Mouse (Mus musculus): ENCODE measurements at regions not wholly inside any gene's neighbourhood (a gene's known extent, or its start where the extent isn't known, plus 50 kb on each side); places are given as distances from the start of the nearest gene placed in this dataset.

DNA sequence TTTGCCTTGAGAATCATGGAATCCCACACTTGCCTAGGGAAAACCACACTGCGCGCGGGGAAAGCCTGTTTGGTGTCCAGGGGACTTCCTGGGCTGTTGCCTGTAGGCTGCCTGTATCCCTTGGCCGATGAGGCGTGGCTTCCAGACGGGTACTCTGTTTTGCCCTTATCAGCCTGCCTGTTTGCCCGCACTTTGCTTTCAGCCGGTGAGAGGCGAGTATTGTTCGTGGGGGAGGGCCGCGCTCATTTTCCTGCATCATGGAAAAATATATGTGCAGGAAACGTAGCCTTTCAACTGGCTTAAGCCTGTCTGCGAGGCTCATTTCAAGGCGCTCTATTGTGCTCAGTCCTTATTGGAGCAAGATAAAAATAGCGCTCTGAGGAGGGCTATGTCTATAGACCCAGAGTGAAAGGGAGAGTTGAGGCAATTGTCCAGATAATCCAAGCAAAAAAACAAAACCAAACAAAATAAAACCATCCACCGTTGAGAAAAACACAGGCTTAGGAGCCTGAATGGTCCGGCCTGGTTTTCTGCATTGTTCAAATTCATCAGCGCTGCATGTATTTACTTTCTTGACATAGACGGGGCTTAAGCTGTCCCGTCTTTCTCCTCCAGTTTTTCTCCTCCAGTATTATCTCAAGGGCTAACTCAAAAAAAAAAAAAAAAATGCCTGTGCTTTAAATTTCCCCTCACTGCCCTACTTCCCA, 67.9 kb downstream of the Klf5 start:
- intact Hi-C loops (cut with DNase I), result no loop called here
- DNase-seq (ENCODE audit: low spot score in 2 of 2), result no peak

DNA sequence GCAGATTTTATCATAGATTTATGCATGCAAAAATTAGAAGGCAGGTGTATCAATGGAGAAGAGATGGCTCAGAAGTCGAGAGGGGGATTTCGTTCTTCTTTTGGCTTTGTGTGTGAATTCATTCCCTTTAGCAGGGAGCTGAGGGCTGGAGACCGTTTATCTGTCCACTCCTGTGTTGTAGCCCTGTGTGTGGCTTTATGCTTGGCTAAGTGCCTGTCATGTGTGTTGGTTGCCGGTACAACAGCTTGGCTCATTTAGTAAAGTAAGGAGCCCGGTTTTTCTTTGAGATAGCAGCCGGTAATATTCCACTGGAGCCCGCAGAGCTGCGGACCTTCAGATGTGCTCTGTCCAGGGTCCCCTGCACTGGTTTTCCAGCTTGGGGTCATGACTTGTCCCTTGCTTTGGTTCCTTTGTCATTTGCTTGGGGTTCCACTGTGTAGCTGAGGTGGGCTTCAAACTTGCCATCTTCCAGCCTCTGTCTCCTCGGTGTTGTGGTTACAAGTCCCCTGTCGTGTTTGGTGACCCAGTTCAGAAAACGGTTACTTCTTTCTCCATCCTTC, 68.6 kb downstream of the Klf5 start:
- DNase-seq (ENCODE audit: low spot score in 2 of 2), result no peak
- intact Hi-C loops (cut with DNase I), result no loop called here

DNA sequence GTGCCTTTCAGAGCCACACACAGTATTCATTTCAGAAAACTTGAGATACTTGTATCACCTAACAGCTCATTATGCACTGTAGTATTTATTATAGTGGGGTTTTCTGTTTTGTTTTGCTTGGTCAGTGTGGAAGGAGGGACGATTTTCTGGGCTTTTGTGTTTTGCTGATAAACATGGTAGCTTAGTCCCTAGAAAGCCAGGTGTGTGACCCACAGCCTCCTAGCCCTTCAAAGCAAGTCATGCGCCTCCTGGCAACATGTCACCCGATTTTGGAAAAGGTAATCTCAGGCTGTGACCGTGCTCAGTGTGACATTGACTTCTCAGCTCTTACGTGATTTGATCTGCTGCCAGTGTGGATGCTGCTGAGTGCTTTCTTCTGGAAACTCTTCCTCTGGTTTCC, 70.9 kb downstream of the Klf5 start:
- intact Hi-C loops (cut with DNase I), result no loop called here
- no peak for DNase-seq (ENCODE audit: low spot score in 2 of 2)

DNA sequence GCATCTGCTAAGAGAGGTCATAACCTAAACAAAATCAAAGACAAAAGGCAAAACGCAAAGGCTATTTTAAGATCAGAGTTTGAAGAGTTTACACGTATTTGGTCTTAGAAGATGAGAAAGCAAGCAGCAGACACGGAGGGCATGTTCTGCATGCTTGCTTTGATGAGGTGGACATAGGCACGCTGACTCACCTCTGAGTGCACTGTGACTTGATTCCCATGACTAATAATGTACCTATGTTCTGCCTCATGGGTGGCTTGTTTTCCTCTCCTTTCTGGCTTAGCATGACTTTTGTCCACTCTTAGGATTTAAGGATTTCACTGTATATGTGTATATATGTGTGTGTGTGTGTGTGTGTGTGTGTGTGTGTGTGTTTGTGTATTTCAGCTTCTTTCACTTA, 75.2 kb downstream of the Klf5 start:
- intact Hi-C loops (cut with DNase I), result no loop called here
- no peak for DNase-seq (ENCODE audit: low spot score in 2 of 2)

DNA sequence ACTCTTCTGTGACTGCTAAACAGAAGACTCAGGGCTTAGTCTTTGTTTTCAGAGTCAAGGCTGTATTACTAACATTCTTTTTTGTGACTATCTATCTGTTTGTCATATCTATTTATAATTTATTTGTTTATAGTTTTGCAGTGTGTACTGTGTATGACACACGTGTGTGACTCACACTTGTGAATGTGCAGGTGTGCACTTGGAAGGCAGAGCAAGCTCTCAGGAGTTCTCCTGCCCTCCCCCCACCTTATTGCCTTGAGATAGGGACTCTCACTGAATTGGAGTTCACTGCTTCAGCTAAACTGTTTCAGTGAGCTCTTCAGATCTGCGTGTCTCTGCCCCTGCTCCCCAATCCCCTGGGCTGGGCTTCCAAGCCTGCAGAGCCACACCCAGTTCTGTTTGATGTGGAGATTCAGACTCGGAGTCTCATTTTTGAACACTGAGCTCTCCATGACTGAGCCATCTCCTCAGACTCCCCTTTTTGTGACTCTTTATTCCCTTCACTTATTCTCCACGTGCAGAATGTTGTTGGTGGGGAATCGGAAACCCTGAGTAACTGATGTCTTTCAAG, 76.6 kb downstream of the Klf5 start:
- intact Hi-C loops (cut with DNase I), result no loop called here
- no peak for DNase-seq (ENCODE audit: low spot score in 2 of 2)

DNA sequence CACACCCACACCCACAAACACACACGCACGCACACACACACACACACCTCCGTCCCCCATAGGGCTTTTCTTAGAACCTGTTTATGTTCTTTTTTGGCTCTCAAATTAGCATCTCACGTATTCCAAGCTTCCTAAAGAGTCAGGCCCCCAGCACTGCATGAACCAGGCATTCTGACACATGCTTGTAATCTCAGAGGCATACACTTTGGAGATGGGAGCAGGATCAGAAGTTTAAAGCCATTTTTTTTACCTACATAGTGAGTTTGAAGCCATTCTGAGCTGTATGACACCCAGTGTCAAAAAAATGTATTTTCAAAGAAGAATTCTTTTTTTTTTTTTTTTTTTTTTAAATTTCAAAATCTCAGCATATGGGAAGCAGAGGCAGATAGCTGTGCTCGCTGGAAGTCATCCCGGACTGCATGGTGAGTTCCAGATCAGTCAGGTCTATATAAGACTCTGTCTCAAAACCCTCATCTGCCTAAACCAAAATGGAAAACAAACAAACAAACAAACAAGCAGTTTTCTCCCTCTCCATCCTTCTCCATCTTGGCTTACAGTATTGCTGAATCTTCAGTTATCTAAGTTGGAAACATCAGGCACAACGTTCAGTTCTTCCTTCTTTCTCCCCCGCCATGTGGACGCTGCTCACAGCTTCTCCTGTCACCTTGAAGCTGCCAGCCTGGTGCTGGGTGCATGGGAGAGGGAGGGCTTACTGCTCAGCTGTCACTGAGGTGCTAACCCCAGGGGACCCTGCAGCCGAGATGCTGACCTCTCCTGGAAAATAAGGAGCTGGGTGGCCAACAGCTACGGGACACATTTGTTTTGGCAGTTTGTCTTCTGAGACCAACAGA, 78.4 kb downstream of the Klf5 start:
- peak in 1 of 2 experiments; percentile 30 for DNase-seq (ENCODE audit: low spot score in 2 of 2)
- intact Hi-C loops (cut with DNase I), result no loop called here

DNA sequence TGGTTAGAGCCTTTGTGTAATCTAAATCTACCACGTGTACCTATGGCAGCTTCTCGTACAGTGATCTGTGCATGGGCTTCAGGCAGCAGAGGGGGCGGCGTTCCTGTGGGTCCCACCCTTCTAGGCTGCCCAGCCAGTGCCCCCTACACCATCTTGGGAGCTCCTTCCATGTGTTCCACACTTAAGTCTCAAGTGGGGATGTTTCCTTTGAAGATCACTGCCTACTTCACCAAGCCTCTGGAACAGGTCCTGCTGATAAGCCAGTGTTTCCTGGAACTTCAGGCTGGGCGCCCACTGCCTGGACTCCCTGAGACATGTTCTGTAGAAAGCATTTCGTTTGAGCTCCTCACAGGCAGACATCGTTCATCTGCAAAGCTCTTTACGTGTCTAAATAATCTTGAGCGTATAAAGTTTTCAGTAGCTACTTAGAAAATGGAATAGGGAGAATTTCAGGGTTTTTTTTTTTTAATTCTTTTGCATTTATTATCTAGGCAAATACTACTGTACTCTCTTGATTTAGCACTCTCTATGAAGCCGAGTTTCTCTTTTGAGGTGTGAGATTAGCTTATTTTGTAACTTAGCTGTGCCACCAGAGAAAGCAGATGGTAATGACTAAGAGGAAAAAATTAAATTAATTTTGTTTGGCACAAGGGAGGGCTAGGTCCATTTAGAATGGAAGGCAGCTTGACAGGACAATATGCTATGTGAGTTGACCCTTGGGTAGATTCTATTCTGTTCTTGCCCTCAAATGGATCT, 82.9 kb downstream of the Klf5 start:
- peak; percentile 14 for DNase-seq (ENCODE audit: low spot score in 2 of 2)

DNA sequence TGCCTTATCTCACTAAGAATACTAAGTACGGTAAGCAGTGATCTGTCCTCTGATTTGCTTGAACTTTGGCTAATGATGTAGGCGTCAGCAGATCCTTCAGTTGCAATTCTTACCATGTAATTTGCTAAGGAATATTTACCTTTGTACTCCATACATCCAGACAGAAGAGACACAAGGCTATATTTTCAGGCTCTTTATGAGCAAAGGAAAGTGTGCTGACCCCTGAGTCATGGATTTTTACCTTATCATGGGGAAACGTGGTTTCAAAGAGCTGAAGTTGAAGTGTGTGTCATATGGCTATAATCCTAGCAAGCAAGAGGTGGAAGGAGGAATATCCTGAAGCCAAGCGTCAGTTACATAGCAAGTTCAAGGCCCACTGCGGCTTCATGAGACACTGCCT, 83.6 kb downstream of the Klf5 start:
- intact Hi-C loops (cut with DNase I), result no loop called here
- no peak for DNase-seq (ENCODE audit: low spot score in 2 of 2)

More for the DNA sequence above, 82.9 kb downstream of the Klf5 start:
- intact Hi-C loops (cut with DNase I), result no loop called here

DNA sequence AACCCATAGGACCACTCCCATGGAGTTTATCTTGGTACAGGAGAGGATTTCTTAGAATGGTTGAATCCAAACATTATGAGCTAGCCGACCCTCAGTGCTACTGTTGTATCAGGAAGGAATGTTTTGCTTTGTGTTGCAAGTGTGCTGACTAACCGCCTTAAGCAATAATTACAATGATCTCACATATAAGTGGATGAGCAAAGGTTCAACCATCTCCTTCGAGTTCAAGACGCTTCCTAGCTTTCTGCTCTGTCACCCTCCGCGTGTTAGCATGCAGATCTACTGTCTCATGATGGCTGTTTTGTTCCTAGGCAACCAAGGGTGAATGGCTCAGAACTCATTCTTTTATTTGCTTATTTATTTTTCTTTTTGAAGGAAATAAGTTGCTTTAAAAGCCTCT, 84.7 kb downstream of the Klf5 start:
- DNase-seq (ENCODE audit: low spot score in 2 of 2), result no peak
- intact Hi-C loops (cut with DNase I), result no loop called here

DNA sequence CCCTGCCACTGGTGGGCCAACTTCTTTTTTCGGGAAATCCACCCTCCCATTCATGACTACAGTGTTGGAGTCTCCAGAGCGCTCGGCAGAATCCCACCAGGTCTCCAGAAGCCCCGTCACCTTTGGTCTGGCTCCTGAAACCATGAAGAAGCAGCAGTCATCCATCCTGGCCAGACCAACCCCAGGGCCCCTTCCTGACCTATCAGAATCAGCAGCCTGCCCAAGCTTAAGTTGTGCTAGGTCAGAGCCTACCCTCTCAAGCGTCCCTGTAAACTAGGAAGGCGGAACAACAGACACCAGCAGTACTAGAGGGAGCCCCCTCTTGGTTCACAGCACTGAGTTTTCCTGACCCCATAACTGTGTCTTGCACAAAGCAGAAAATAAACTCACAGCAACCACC, 89.1 kb downstream of the Klf5 start:
- intact Hi-C loops (cut with DNase I), result no loop called here
- DNase-seq (ENCODE audit: low spot score in 2 of 2), result no peak

DNA sequence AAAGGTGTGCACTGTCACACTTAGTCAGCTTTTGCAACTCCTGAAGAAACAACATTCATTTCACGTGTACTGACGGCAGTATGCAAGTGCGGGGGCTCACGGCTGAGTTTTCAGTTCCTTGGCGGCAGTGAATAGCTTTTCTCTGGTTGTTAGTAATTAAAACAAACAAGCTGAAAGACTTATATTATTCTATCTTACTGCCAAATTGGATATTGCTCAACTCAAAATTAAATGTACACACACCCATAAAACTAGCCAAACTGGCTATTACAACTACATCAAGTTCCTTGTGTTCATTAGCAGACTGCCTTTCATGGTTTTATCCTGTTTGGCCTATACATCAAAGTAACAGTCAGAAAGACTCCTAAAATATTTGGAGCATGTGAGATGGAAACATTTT, 90.8 kb downstream of the Klf5 start:
- intact Hi-C loops (cut with DNase I), result no loop called here

DNA sequence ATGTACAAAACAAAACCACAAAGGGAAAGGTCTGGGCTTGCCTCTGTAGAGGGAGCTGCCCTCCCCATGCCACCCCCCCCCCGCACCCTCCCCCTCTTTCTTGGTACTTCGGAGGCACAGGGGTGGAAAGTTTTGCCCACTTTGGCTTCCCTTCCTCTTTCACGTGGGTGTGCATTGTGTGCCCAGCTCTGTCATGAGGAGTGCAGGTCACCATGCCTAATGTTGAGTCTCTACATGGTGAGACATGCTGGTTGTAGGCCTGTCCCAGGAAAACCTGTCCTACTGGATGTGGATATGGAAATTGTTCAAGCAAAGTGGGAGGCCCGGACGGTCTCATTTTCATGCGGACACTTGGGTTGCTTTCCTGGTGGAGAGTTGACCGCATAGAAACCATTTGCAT, 93.2 kb downstream of the Klf5 start:
- intact Hi-C loops (cut with DNase I), result no loop called here

More for the DNA sequence above, 90.8 kb downstream of the Klf5 start:
- no peak for DNase-seq (ENCODE audit: low spot score in 2 of 2)

DNA sequence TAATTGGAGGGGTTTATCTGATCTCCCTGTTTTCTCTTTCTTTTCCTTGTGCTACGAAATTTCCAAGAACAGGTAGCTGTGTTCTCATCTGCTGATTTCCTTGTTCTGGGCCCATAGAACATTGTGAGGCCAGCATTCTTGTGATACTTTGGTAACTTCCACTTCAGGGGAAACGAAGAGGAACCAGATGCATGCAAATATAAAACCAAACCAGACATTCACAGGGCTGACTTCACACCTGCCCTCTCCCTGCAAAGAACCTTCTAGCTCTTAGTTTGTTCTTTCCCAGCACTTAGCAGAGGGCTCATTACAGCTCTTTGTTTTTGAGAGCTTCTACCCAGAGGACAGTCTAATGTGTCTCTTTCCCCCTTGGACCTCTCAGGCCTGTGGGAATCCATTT, 94.3 kb downstream of the Klf5 start:
- DNase-seq (ENCODE audit: low spot score in 2 of 2), result no peak
- intact Hi-C loops (cut with DNase I), result no loop called here

More for the DNA sequence above, 93.2 kb downstream of the Klf5 start:
- DNase-seq (ENCODE audit: low spot score in 2 of 2), result no peak

DNA sequence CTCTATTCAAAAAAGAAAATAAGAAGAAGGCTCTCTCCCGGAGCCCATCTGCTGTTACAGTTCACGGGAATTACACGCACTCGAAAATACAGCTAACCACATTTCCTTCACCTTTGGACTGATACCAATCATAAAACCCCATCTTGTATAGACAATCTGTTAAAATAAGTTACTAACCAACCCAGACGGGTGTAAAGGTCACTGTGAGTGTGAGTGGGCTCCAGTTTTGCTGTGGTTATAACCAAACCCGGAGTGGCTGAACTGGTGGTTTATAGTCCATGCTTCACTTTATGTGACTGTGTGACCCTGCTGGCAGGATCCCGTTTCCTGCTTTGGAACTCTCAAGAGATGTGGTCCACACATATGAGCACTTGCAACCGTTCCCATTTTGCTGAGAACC, 95.1 kb downstream of the Klf5 start:
- intact Hi-C loops (cut with DNase I), result no loop called here
- DNase-seq (ENCODE audit: low spot score in 2 of 2), result no peak

DNA sequence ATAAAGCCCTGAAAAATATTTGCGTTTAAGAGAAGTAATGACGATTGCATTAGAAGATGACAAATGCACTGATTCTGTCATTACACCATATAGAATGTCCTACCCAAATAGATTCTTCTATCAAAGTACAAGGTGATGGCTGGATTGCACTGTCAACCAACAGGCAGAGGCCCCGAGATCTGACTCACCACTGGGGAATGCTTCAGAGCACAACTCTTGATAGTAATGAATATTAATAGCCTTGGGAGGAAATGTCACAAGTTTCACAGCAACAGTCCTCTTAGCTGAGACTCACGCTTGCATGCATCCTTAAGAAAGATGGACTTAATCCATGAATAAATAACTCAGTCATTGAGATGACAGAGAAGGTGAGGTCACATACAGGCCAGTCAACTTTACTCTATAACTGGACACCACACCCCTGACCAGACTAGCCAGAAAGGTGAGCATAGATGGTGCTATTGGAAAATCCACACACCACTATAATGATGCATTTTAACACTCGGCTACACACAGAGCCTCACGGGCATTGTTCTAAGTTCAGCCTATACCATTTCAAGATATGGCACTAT, 104.8 kb downstream of the Klf5 start:
- intact Hi-C loops (cut with DNase I), result no loop called here
- no peak for DNase-seq (ENCODE audit: low spot score in 2 of 2)

DNA sequence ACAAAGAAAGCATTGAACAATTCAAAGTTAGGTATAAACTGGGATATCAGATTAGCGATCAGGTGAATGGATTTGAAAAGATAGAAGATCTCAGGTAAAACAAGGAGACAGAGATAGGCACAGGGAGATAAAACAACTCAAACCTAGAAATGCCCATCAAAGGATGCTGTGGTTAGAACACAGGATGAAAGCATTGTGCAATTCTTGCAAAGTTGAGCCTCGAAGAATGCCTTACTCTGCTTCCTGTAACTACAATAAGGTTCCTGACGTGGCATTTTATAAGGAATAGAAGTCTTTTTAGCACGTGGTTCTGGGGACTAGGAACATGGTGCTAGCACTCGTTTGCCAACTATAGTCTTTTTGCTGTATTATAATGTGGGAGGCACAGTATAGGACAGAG, 106.7 kb downstream of the Klf5 start:
- no peak for DNase-seq (ENCODE audit: low spot score in 2 of 2)
- intact Hi-C loops (cut with DNase I), result no loop called here

DNA sequence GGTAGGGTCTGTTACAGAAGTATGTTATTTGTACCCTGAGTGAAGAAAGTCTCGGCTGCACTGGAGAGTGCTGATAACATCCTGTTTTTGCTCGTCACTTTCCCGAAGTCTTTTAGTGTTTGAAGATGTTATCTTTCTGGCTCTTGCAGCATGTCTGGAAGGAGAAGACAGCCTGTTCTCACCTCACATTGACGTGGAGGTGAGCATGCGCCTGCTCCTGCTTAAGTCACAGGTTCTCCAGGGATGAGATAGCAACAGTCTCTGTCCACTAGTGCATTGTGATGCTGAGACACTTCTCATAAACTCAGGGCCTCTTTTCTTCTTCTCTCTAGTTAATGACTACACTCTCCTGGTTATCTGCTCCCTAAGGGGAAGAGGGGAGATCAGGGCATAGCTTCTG, 113.3 kb downstream of the Klf5 start:
- intact Hi-C loops (cut with DNase I), result no loop called here
- DNase-seq (ENCODE audit: low spot score in 2 of 2), result no peak

DNA sequence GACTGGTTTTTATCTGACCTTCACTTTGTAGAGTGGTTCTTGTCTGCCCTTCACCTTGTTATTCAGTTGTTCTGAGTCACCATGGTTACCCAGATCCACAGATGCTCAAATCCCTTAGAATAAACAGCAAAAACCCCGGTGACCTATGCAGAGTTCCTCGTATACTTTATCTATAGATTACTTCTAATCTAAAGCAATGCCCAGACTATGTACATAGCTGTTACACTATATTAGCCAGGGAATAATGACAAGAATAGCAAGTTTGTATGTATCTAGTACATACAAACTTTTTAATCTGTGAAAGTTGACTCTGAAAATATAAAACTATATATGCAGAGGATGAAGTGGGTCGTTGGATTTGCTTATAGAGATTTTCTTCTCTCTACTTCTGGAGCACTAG, 117.7 kb downstream of the Klf5 start:
- intact Hi-C loops (cut with DNase I), result no loop called here
- no peak for DNase-seq (ENCODE audit: low spot score in 2 of 2)

DNA sequence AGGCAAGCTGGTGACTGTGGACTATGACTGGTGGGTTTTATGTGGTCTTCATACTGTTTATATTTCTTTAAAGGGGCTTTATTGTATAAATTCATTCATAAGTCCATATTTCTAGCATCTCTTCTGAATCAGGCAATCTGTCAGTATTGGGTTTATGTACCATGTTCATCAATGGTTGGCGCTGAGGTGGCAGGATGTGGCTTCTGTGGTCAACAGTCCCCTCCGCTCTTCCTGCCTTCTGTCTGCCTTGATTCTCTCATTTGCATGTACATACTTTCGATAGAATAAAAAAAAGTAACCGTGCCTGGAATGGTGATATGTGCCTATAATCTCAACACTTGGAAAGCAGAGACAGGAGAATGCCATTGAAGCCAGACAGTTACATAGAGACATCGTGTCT, 120.5 kb downstream of the Klf5 start:
- intact Hi-C loops (cut with DNase I), result no loop called here
- no peak for DNase-seq (ENCODE audit: low spot score in 2 of 2)

DNA sequence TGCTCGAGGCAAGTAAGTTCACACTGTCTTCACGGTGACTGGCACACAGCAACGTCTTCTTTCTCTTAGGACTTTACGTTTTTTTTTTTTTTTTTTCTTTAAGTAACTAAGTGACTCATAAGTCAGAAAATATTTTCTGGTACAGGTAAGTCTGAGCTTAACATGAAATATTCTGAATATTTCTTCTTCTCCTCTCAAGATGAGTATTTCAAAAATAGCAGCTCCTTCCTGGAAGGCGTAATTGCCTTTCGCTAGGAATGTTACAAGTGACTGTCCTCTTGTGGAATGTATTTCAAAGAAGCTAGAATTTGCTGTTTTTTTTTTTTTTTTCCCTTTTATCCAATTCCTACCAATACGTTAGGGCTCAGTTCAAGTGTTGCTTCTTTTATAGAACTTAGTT, 124.8 kb downstream of the Klf5 start:
- DNase-seq (ENCODE audit: low spot score in 2 of 2), result no peak
- intact Hi-C loops (cut with DNase I), result no loop called here

All from left cerebral cortex, postnatal 36 days (tissue).